8 mouse cellular contexts compared by ENCODE assay signal in the genomic region with DNA sequence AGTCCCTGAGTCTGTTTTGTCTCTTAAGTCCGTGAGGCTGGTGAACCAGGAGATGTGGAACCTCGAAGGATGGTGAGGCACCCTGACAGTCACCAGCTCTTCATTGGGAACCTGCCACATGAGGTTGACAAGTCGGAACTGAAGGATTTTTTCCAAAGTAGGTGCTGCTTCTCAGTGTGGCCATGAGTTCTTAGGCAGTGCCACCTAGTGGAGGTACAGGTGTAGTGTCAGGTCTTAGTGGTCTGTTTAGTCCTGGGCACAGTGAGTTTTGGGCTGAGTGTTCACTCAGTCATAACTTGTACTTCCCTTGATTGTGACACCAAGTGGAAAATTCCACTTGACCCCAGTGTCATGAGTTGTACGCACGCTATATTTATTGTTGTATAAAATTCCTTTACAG. TPM values are rescaled to one million over a fixed set of nuclear protein-coding genes. Genes with fewer than 3 reads are reported as not detected.
DNase-seq lines count a peak whose midpoint lies in the region; ATAC-seq and TF ChIP-seq lines count a peak whose summit lies in the region.

No protein-coding gene starts in this region.

- TF ChIP-seq CTCF in liver, postnatal 0 days (IDR thresholded peaks at IDR 0.05; ENCODE audit: low read depth): peak; percentile 89

- ATAC-seq in limb, embryonic 11.5 days (ENCODE audit: insufficient number of reproducible peaks, low FRiP score, low TSS enrichment, low read depth): no peak
- 0 out of 2 replicates have a peak, but pooled peaks have one; percentile 35 for ATAC-seq in embryonic facial prominence, embryonic 11.5 days (replicated peaks; ENCODE audit: insufficient number of reproducible peaks, low FRiP score, low TSS enrichment, low read depth)
- ATAC-seq in liver, postnatal 0 days: peak; percentile 57

- H3K4me2 ChIP-seq in limb, embryonic 11.5 days (ENCODE audit: low read depth, severe bottlenecking): no peak overlapping the region
- H3K4me2 ChIP-seq in embryonic facial prominence, embryonic 11.5 days (ENCODE audit: low read depth, low read length): no peak overlapping the region
- no peak overlapping the region for H3K4me2 ChIP-seq in liver, postnatal 0 days (ENCODE audit: low read depth, low read length)

- no peak overlapping the region for H3K4me3 ChIP-seq in limb, embryonic 11.5 days (ENCODE audit: low read depth, low read length)
- no peak overlapping the region for H3K4me3 ChIP-seq in limb, embryonic 10.5 days
- no peak overlapping the region for H3K4me3 ChIP-seq in embryonic facial prominence, embryonic 11.5 days (ENCODE audit: low read depth, low read length)
- H3K4me3 ChIP-seq in liver, postnatal 0 days (ENCODE audit: low read depth, low read length): no peak overlapping the region

- peak; percentile 54 for DNase-seq in limb, embryonic 11.5 days (ENCODE audit: low spot score)
- no peak for DNase-seq in limb, embryonic 10.5 days (ENCODE audit: low spot score)
- DNase-seq in adrenal gland, adult 8-10 months: peak; percentile 33
- DNase-seq in embryonic facial prominence, embryonic 11.5 days (ENCODE audit: low spot score): peak; percentile 69
- DNase-seq in kidney, adult 18-20 months: peak; percentile 56
- peak; percentile 56 for DNase-seq in liver, postnatal 0 days
- DNase-seq in retina, postnatal 7 days (ENCODE audit: low read depth, low spot score): peak; percentile 25
- no peak for DNase-seq in gastrocnemius, postnatal 25 days

- H3K36me3 ChIP-seq in limb, embryonic 11.5 days (ENCODE audit: control insufficient read depth, insufficient read depth, low read length): peaks cover 34% of the 10 kb centered on the region
- peaks cover 99% of the 10 kb centered on the region for H3K36me3 ChIP-seq in limb, embryonic 10.5 days
- H3K36me3 ChIP-seq in embryonic facial prominence, embryonic 11.5 days (replicated peaks; ENCODE audit: control insufficient read depth, insufficient read depth, low read depth, low read length): peaks cover 10% of the 10 kb centered on the region
- H3K36me3 ChIP-seq in liver, postnatal 0 days (replicated peaks; ENCODE audit: insufficient read depth, low read length): peaks cover 67% of the 10 kb centered on the region

- H3K9ac ChIP-seq in limb, embryonic 11.5 days (ENCODE audit: low read length): no peak overlapping the region
- H3K9ac ChIP-seq in embryonic facial prominence, embryonic 11.5 days (replicated peaks; ENCODE audit: low read length): no peak overlapping the region
- H3K9ac ChIP-seq in liver, postnatal 0 days (replicated peaks): no peak overlapping the region

- WGBS in limb, embryonic 11.5 days: 71% methylated on average over 5 of the region's 5 CpGs
- WGBS in limb, embryonic 10.5 days: 73% methylated on average over 5 of the region's 5 CpGs
- WGBS in embryonic facial prominence, embryonic 11.5 days: 75% methylated on average over 5 of the region's 5 CpGs
- 52% methylated on average over 5 of the region's 5 CpGs for WGBS in liver, postnatal 0 days (ENCODE audit: insufficient replicate concordance)

- H3K4me1 ChIP-seq in limb, embryonic 11.5 days (ENCODE audit: control insufficient read depth, insufficient read depth, low read length): no peaks in the 10 kb centered on the region
- no peaks in the 10 kb centered on the region for H3K4me1 ChIP-seq in limb, embryonic 10.5 days
- H3K4me1 ChIP-seq in embryonic facial prominence, embryonic 11.5 days (ENCODE audit: control insufficient read depth, insufficient read depth, low read length): no peaks in the 10 kb centered on the region
- no peaks in the 10 kb centered on the region for H3K4me1 ChIP-seq in liver, postnatal 0 days (ENCODE audit: insufficient read depth)

- H3K9me3 ChIP-seq in limb, embryonic 11.5 days (ENCODE audit: control insufficient read depth, low read length): no peaks in the 10 kb centered on the region
- no peaks in the 10 kb centered on the region for H3K9me3 ChIP-seq in limb, embryonic 10.5 days (replicated peaks)
- no peaks in the 10 kb centered on the region for H3K9me3 ChIP-seq in embryonic facial prominence, embryonic 11.5 days (replicated peaks; ENCODE audit: control insufficient read depth, low read length)
- no peaks in the 10 kb centered on the region for H3K9me3 ChIP-seq in liver, postnatal 0 days (ENCODE audit: low read length)

- no peaks in the 10 kb centered on the region for H3K27me3 ChIP-seq in limb, embryonic 11.5 days (ENCODE audit: control insufficient read depth, insufficient read depth, low read length)
- H3K27me3 ChIP-seq in limb, embryonic 10.5 days (ENCODE audit: low read depth, poor library complexity, severe bottlenecking): no peaks in the 10 kb centered on the region
- no peaks in the 10 kb centered on the region for H3K27me3 ChIP-seq in embryonic facial prominence, embryonic 11.5 days (ENCODE audit: control insufficient read depth, insufficient read depth, low read length)
- no peaks in the 10 kb centered on the region for H3K27me3 ChIP-seq in liver, postnatal 0 days (ENCODE audit: insufficient read depth, low read length)

- no peak for TF ChIP-seq EP300 in liver, postnatal 0 days (IDR thresholded peaks at IDR 0.05; ENCODE audit: low read depth)

- no peak overlapping the region for H3K27ac ChIP-seq in limb, embryonic 11.5 days (replicated peaks; ENCODE audit: low read depth, low read length)
- no peak overlapping the region for H3K27ac ChIP-seq in limb, embryonic 10.5 days
- no peak overlapping the region for H3K27ac ChIP-seq in embryonic facial prominence, embryonic 11.5 days (replicated peaks; ENCODE audit: low read depth, low read length)
- H3K27ac ChIP-seq in liver, postnatal 0 days (ENCODE audit: low read depth): no peak overlapping the region

RNA-seq across cellular contexts. Expression of gene G3bp1, which starts 28.4 kb away (rescaled TPM):
- polyA plus RNA-seq in limb, embryonic 11.5 days (2014; fragmentation: Nextera tagmentation; extraction: Ambion mirVana): 260 and 269 TPM in 2 replicates
- polyA plus RNA-seq in limb, embryonic 10.5 days (2016; fragmentation: Nextera tagmentation; extraction: Ambion mirVana): 267 and 279 TPM in 2 replicates
- total RNA-seq in adrenal gland, adult 8-10 months (2022): 10 to 100 TPM; 49.8 to 58.6 (median 57.0) TPM
- polyA plus RNA-seq in embryonic facial prominence, embryonic 11.5 days (2014; fragmentation: Nextera tagmentation; extraction: Ambion mirVana): 261 and 263 TPM in 2 replicates
- polyA plus RNA-seq in liver, postnatal 0 days (2015; fragmentation: Nextera tagmentation; extraction: Ambion mirVana): 34.2 and 36.8 TPM in 2 replicates
- total RNA-seq in gastrocnemius, postnatal 25 days (2021): 10 to 100 TPM; 50.0 to 50.4 TPM

RNA-seq across cellular contexts. Expression of gene Atox1, which starts 36.8 kb away (rescaled TPM):
- polyA plus RNA-seq in limb, embryonic 11.5 days (2014; fragmentation: Nextera tagmentation; extraction: Ambion mirVana): 234 and 240 TPM in 2 replicates
- 224 and 237 TPM in 2 replicates for polyA plus RNA-seq in limb, embryonic 10.5 days (2016; fragmentation: Nextera tagmentation; extraction: Ambion mirVana)
- total RNA-seq in adrenal gland, adult 8-10 months (2022): 100 to 1,000 TPM; 171 to 396 (median 303) TPM
- 243 and 262 TPM in 2 replicates for polyA plus RNA-seq in embryonic facial prominence, embryonic 11.5 days (2014; fragmentation: Nextera tagmentation; extraction: Ambion mirVana)
- 261 and 271 TPM in 2 replicates for polyA plus RNA-seq in liver, postnatal 0 days (2015; fragmentation: Nextera tagmentation; extraction: Ambion mirVana)
- 10 to 100 TPM; 51.8 to 60.6 TPM for total RNA-seq in gastrocnemius, postnatal 25 days (2021)

Comparison
In these comparisons a context has a peak if more than half of its experiments do, and no peak if none do; other contexts are left out.
1. DNase-seq: peak in limb, embryonic 11.5 days (single experiment), adrenal gland, adult 8-10 months (single experiment), embryonic facial prominence, embryonic 11.5 days (single experiment), kidney, adult 18-20 months (single experiment), liver, postnatal 0 days (single experiment) and retina, postnatal 7 days (single experiment); none in limb, embryonic 10.5 days (single experiment) and gastrocnemius, postnatal 25 days (single experiment).